Mouse (Mus musculus) kidney, postnatal 0 days (tissue): Measurements from ENCODE around the gene Zmiz1. TPM values are rescaled to one million over a fixed set of nuclear protein-coding genes. Genes with fewer than 3 reads are reported as not detected.
A peak's percentile ranks its signal among the peaks of the same experiment; 100 is the strongest.

Source experiments
- ATAC-seq: fragments of 200-750 bp; cut with Nextera tagmentation; replicated peaks from 2 replicates; pipeline ENCODE4 v1.8.0; 2017; ENCODE audit warnings: low read depth, moderate number of reproducible peaks, moderate TSS enrichment, moderate library complexity; ENCODE audit not compliant: low FRiP score
- DNase-seq: peaks from one replicate; pipeline ENCODE4 v3.0.0-alpha.2; 2016; ENCODE audit warnings: low spot score
- H3K27ac ChIP-seq: fragments of 300-500 bp; sonication (generic); 2 replicates; pipeline ENCODE4 v1.5.1; 2014; ENCODE audit warnings: mild to moderate bottlenecking
- H3K27me3 ChIP-seq: fragments of 300-500 bp; sonication (generic); 2 replicates; pipeline ENCODE4 v1.6.1; 2014; ENCODE audit warnings: low read length, mixed read lengths; ENCODE audit not compliant: insufficient read depth
- H3K36me3 ChIP-seq: fragments of 300-500 bp; sonication (generic); 2 replicates; pipeline ENCODE4 v1.6.1; 2014; ENCODE audit warnings: low read length, mixed read lengths; ENCODE audit not compliant: insufficient read depth
- H3K4me1 ChIP-seq: fragments of 300-500 bp; sonication (generic); replicated peaks from 2 replicates; pipeline ENCODE4 v1.6.1; 2014; ENCODE audit warnings: antibody characterized with exemption, low read length, mixed read lengths; ENCODE audit not compliant: insufficient read depth
- H3K4me2 ChIP-seq: fragments of 300-500 bp; sonication (generic); 2 replicates; pipeline ENCODE4 v1.6.1; 2014; ENCODE audit warnings: mild to moderate bottlenecking, low read length, moderate library complexity, mixed read lengths
- H3K4me3 ChIP-seq: fragments of 300-500 bp; sonication (generic); replicated peaks from 2 replicates; pipeline ENCODE4 v1.5.1; 2014; ENCODE audit warnings: low read depth, low read length
- H3K9ac ChIP-seq: fragments of 300-500 bp; sonication (generic); 2 replicates; pipeline ENCODE4 v1.6.1; 2014; ENCODE audit warnings: low read depth, low read length
- H3K9me3 ChIP-seq: fragments of 300-500 bp; sonication (generic); replicated peaks from 2 replicates; pipeline ENCODE4 v1.6.1; 2016; ENCODE audit warnings: low read length, inconsistent platforms, mixed read lengths
- CTCF ChIP-seq: IDR thresholded peaks from 2 replicates; pipeline ENCODE4 v1.5.1; 2016; ENCODE audit warnings: antibody characterized with exemption, low read depth, mild to moderate bottlenecking, moderate library complexity
- WGBS: fragments of 180-500 bp; shearing (Covaris S2); extraction: QIAGEN DNeasy Blood & Tissue Kit; methylation state at CpG from one replicate; pipeline ENCODE4 v1.1.7; 2014; 5-methylcytosine and 5-hydroxymethylcytosine counted together
- polyA plus RNA-seq: library from polyadenylated mRNA; unstranded; fragments of >200 nt; fragmentation: Nextera tagmentation; extraction: Ambion mirVana; gene quantifications from 2 replicates; pipeline ENCODE4 v1.2.1, GENCODE M21; 2015

The Zmiz1 gene
- polyA plus RNA-seq, 1 experiment from 2014 or later, result 25.0 TPM

GRCm38 (mm10) chr14:25620766-25621165 lies 161.8 kb downstream of the Zmiz1 start:
- DNase-seq, result no peak
- 58% methylated on average over 4 of the region's 4 CpGs for WGBS
- H3K4me1 ChIP-seq, result peaks cover 21% of the 10 kb centered on the region

GRCm38 (mm10) chr14:25623698-25624097 lies 164.7 kb downstream of the Zmiz1 start:
- peak; percentile 69 for ATAC-seq
- peak overlapping the region; percentile 61 for H3K27ac ChIP-seq
- H3K4me2 ChIP-seq, result no peak overlapping the region

More at GRCm38 (mm10) chr14:25620766-25621165, 161.8 kb downstream of the Zmiz1 start:
- Histone ChIP-seq H3K27me3 (no peaks in the 10 kb centered on the region), H3K36me3 (0 out of 2 replicates have a peak, but pooled peaks cover 13% of the 10 kb centered on the region), H3K4me3 (no peak overlapping the region), H3K9me3 (no peaks in the 10 kb centered on the region), H3K9ac (no peak overlapping the region), H3K27ac (no peak overlapping the region), H3K4me2 (no peak overlapping the region)
- ATAC-seq, result no peak
- TF ChIP-seq CTCF, result no peak

GRCm38 (mm10) chr14:25624659-25625058 lies 165.7 kb downstream of the Zmiz1 start:
- WGBS, result 68% methylated on average over 6 of the region's 6 CpGs
- no peak for ATAC-seq
- H3K9me3 ChIP-seq, result no peaks in the 10 kb centered on the region
- H3K4me3 ChIP-seq, result no peak overlapping the region
- H3K9ac ChIP-seq, result no peak overlapping the region
- H3K36me3 ChIP-seq, result 0 out of 2 replicates have a peak, but pooled peaks cover 16% of the 10 kb centered on the region
- peak; percentile 40 for DNase-seq
- no peaks in the 10 kb centered on the region for H3K27me3 ChIP-seq
- 0 out of 2 replicates have a peak overlapping the region, but pooled peaks have one; percentile 61 for H3K27ac ChIP-seq
- no peak overlapping the region for H3K4me2 ChIP-seq
- peaks cover 22% of the 10 kb centered on the region for H3K4me1 ChIP-seq
- TF ChIP-seq CTCF, result no peak

More at GRCm38 (mm10) chr14:25623698-25624097, 164.7 kb downstream of the Zmiz1 start:
- Histone ChIP-seq H3K36me3 (0 out of 2 replicates have a peak, but pooled peaks cover 19% of the 10 kb centered on the region), H3K4me3 (no peak overlapping the region), H3K9ac (no peak overlapping the region), H3K4me1 (peaks cover 22% of the 10 kb centered on the region), H3K27me3 (no peaks in the 10 kb centered on the region), H3K9me3 (no peaks in the 10 kb centered on the region)
- DNase-seq, result peak; percentile 83
- WGBS, result 10% methylated on average over 7 of the region's 7 CpGs
- no peak for TF ChIP-seq CTCF

GRCm38 (mm10) chr14:25627599-25628255 lies 168.7 kb downstream of the Zmiz1 start:
- WGBS, result 77% methylated on average over 3 of the region's 3 CpGs
- ATAC-seq (no peak), DNase-seq (no peak)
- H3K36me3 ChIP-seq, result 0 out of 2 replicates have a peak, but pooled peaks cover 14% of the 10 kb centered on the region
- H3K27me3 ChIP-seq, result no peaks in the 10 kb centered on the region
- no peak overlapping the region for H3K4me2 ChIP-seq
- peaks cover 18% of the 10 kb centered on the region for H3K4me1 ChIP-seq
- H3K9me3 ChIP-seq, result no peaks in the 10 kb centered on the region
- no peak for TF ChIP-seq CTCF
- H3K9ac ChIP-seq, result no peak overlapping the region
- H3K27ac ChIP-seq, result peak overlapping the region; percentile 42
- H3K4me3 ChIP-seq, result no peak overlapping the region

- Histone ChIP-seq H3K9me3 (no peaks in the 10 kb centered on the region), H3K4me3 (no peak overlapping the region), H3K27me3 (no peaks in the 10 kb centered on the region), H3K4me1 (peaks cover 14% of the 10 kb centered on the region), H3K4me2 (no peak overlapping the region), H3K36me3 (0 out of 2 replicates have a peak, but pooled peaks cover 14% of the 10 kb centered on the region), H3K9ac (no peak overlapping the region), H3K27ac (no peak overlapping the region)
- no peak for TF ChIP-seq CTCF
- ATAC-seq (no peak), DNase-seq (no peak)
- 67% methylated on average over 5 of the region's 5 CpGs for WGBS
These were observed 169.6 kb downstream of the Zmiz1 start for GRCm38 (mm10) chr14:25628448-25629099.

GRCm38 (mm10) chr14:25629866-25630606 lies 171.1 kb downstream of the Zmiz1 start:
- no peaks in the 10 kb centered on the region for H3K9me3 ChIP-seq
- H3K27ac ChIP-seq, result no peak overlapping the region
- H3K4me2 ChIP-seq, result no peak overlapping the region
- 0 out of 2 replicates have a peak, but pooled peaks cover 11% of the 10 kb centered on the region for H3K36me3 ChIP-seq
- no peaks in the 10 kb centered on the region for H3K27me3 ChIP-seq
- DNase-seq, result no peak
- WGBS, result 80% methylated on average over 12 of the region's 12 CpGs
- no peak for ATAC-seq
- no peak overlapping the region for H3K4me3 ChIP-seq
- no peak overlapping the region for H3K9ac ChIP-seq
- TF ChIP-seq CTCF, result no peak
- 0 out of 2 replicates have a peak, but pooled peaks cover 5% of the 10 kb centered on the region for H3K4me1 ChIP-seq
